Mouse (Mus musculus) brain, adult 2 months (tissue): ENCODE data around the gene Dars.

Source experiments
- DNase-seq: peaks from one replicate; pipeline ENCODE4 v3.0.0; 2011; ENCODE audit warnings: low read depth, low spot score

Gene Dars

DNA sequence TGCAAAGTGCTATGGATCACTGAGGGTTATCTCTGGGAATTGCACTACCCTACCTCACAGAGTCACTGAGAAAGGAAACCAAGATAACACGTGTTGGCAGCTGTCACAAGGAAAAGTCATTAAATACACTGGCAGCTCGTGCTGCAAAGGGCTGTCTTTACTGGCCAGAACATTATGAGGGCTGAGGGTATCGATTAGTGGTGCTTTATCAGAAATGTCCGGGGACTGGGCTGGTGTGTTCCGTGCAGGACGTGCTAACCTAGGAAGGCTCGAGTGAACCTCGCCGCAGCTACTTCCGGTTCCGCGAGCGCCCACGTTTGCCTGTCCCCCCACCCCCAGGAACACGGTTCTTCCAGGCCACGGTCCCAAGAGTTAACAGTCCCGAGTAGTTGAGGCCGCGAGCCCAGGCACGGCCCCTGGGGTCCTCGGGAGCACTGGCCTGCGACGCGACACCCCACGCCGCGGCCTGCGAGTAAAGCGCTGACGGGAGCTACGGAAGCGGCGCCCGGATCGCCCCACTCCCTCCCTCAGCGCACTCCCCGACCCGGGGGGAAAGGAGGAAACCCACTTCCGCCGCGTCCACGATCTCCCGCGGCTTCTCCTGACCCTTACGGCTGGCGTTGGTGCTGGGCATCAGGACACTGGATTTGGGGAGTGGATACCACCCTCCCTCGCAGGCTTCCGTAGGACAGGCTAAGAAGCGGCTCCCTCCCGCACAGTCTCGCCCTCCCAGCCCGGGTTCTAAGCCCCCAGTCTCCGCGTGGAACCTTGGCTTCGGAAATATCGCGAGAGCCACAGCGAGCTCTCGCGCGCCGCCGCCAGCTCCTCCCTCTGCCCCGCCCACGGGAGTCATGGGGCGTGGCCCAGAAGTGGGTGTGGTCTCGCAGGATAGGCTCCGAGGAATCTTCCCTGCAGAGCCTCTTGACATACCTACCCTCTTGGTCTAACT, at the start of gene Dars:
Dars (minus strand) TSS at position 785 of the 949 bp plus-strand sequence.
- DNase-seq, result peak; percentile 94

DNA sequence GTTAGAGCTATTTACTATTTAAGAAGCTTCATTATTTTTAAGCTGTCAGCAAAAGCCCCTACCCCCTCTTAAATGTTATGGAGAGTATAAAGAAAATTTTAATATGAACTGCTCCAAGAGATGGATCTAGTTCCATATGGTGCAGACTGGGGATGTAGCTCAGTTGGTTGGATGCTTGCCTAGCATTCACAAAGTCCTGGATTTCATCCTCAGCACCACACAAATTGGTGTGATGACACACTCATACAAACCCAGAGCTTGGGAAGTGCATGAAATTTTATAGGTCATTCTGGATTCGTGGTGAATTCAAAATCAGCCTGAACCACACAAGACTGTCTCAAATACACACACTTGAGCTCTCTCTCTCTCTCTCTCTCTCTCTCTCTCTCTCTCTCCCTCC, 49.7 kb upstream of the Dars start:
- peak; percentile 83 for DNase-seq

- DNase-seq, result no peak
Observed at GRCm38 (mm10) chr1:128463478-128463877, 46.3 kb upstream of the Dars start.

DNA sequence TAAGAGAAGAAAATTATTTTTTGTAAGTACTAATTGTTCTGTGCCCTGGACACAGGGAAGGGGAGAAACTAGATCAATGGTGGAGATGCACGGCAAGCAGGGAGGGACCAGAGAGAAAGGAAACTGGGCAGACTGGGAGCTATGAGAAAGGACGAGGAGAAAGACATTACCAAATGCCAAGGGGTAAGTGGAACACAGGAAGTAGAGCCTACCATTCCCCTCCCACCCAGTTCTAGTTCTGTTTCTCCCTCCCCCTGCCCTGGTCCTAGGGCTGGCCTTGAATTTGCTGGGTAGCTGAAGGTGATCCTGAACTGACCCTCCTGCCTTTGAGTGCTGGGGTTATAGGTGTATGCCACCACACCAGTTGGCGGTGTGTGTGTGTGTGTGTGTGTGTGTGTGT, 45.2 kb upstream of the Dars start:
- DNase-seq, result no peak

DNA sequence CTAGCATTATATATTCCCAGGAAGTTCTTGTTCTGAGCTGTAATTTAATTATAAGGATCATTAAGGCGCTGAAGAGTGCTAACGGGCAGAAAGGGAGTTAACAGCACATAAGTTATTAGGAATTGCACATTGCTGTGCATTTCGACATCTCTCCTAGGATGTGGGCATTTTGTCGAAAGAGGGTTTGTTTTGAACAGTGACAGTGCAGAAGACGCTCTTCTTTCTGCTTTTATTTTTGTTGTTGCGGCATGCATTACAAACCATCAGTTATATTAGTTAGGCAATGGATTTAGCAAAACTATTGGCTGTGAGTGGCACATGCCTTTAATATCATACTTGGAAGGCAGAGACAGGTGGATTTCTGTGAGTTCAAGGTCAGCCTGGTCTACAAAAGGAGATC, 43.6 kb upstream of the Dars start:
- no peak for DNase-seq

GRCm38 (mm10) chr1:128459439-128459838, 42.3 kb upstream of the Dars start:
- no peak for DNase-seq

GRCm38 (mm10) chr1:128459011-128459410, 41.8 kb upstream of the Dars start:
- no peak for DNase-seq

GRCm38 (mm10) chr1:128456844-128457445, 39.8 kb upstream of the Dars start:
- DNase-seq, result no peak

DNA sequence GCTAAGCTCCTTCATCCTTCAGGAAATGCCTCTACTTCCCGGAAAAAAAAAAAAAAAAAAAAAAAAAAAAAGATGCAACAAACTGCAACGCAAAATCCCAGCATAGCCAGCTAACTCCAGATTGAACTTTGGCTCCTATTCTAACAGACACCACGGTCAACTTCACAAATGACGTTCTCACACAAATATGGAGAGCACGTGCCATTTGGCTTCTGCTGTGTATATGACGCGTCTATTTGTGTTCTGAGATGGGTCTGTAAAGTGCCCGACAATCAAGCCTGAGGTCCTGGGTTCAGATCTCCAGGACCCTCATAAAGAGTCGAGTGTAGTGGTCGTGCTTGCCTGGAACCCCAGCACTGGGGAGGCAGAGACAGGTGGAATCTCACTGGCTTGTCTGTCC, 39.1 kb upstream of the Dars start:
- no peak for DNase-seq

DNA sequence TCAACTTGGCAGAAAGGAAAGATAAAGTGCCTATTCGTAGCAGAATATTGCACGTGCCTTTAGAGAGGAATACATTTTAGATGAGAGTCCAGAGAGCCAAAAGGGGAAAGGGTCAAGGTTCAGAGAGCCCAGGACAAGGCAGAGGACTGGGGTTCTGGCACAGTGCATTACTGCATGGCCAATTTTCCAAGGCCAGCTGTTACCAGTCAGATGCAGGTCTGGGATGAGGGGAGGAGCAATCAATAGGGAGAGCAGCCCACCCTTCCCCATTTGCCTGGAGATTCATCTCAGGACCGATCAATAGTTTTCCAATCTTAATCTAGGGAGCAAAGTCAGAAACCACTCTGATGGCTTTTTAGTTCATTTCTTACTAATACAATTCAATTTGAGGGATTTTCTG, 35.0 kb upstream of the Dars start:
- no peak for DNase-seq

DNA sequence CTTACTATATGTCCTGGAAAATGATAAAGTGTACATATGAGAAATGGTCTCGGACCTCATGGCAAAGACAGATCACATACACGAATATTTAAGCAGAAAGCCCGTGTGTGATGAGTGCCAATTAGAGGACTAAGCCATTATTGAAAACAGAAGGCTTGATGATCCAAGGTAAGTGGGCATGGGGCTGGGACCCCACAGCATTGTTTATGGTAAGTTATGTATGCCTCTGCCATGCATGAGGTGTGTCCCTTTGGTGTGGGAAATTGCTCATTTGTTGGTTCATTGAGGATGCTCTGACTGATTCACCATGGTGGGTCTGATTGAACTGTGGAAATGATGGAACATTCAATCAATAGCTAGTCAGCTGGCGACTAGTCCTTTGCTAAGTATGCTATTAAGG, 34.0 kb upstream of the Dars start:
- DNase-seq, result no peak

- no peak for DNase-seq
Observed at GRCm38 (mm10) chr1:128447206-128447902, 30.2 kb upstream of the Dars start.

DNA sequence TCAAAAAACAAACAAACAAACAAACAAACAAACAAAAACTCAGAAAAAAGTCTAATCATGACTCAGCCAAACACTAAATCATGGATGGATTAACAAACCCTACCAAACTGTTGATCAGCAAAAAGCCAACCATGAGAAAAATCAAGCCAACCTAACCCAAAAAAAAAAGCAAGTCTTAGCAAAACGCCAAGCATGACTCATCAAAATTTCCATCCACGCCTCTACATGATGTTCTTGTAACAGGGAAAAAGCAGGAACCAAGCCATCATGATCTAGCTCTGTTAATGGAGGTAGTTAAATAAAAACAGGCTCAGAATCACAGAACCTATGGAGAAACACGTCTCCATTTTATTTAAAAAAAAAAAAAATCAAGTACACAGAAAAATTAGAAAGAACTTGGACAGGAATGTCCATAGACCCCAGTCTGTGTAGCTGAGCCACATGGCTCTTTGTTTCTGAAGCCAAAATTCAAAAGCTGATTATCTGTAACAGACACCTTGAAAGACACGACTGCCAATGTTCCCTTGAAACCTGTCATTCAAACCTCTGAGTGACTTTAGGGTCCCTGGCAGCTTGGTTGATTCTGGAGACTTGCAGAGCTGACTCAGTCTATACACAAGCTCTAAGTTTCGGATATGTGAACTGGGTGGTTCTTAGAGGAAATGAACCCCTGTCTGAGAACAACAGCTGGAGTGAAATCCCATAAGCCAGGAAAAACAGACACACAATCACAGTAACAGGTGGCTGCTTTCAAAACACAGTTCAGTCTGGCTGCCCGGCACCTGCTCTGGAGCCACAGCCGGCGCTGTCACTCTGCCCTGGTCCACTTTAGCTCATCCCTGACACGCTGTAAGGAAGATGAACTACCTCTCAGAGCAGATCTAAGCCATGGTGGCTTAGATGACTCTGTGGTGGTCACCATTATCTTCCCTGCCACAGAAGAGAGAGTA, 27.0 kb upstream of the Dars start:
- peak; percentile 68 for DNase-seq

DNA sequence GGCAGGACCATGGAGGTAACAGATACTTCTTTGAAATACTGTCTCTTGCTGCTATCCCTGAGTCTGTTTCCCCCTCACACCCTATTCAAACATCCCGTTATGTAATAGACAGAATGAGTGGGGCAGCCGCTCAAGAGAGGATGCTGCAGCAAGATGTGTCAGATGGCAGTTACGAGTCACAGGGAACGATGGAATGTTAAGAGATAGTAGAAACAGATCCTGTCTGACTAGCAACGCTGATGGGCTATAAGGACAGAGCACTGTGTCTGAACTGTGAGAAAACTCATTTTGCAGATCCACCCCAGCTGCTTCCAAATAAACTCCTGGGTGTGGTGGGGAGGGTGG, 23.9 kb upstream of the Dars start:
- DNase-seq, result peak; percentile 54

DNA sequence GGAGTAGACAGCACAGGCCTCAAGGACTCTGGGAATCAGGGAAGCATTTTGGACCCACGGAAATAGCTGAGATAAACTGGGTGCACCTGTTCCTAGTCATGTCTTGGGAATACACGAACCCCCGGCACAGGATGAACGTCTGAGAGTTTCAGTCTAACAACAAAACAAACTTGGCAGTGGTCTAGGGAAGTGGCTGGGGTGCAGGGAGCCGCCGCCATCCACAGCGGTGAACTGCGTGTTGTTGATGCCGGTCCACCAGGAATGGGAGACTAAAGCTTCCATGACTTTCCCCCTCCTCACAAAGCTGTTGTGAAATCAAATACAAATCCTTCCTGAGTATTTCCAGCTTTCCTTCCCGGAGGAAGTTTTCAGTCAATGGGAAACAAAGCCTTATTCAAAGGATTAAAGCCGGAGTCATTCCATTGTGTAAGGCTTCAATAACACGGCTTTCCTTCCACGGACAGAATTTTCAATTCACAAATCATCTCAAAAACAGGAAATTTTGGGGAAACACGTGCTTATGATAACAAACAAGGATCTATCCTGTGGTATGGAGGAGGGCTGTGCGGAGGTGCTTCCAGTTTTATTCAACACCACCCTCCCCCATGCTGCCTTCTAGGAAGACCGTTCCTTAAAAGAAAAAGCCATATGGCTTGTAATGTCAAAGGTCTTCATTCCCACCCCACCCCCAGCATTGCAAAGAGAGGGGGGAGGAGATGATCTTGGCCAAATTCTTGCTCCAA, 23.4 kb upstream of the Dars start:
- no peak for DNase-seq

- no peak for DNase-seq
Observed at GRCm38 (mm10) chr1:128439618-128440017, 22.4 kb upstream of the Dars start.

- no peak for DNase-seq
Observed at GRCm38 (mm10) chr1:128438526-128438925, 21.4 kb upstream of the Dars start.

GRCm38 (mm10) chr1:128437276-128437675, 20.1 kb upstream of the Dars start:
- no peak for DNase-seq

DNA sequence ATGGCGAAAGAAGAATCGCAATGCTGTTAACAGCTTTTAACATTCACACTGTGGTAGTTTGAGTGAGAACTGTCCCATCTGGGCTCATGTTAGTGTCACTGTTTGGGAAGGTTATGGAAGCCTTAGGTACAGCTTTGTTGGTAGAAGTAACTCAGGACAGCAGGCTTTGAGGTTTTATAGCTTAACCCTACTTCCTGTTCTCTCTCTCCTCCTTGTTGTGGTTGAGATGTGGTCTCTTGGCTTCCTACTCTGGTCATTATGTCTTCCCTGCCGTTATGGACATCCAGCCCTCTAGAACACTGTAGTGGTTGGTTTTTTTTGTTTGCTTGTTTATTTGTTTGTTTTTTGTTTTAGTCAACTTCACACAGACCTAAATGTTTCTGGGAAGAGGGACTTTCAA, 18.8 kb upstream of the Dars start:
- DNase-seq, result no peak

DNA sequence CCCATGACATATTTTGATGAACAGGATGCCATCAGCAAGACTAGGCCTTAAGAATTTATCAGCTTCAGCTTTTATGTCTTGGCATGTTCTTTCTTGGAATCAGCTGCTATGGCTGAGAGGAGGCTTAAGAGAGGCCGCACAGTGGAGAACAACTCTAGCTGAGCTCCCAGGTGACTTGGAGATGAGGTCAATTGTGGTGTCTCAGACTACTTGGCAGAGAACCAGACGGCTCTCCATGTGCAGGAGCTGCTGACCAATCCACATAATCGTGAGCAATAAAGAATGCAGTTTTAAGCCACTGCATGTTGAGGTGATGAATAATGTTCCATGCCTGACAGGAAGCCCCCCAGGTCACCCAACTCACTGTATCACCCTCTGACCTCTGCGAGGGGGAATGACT, 18.4 kb upstream of the Dars start:
- DNase-seq, result no peak

GRCm38 (mm10) chr1:128424928-128425327, 7.8 kb upstream of the Dars start:
- no peak for DNase-seq
